Mouse (Mus musculus) hindbrain, embryonic 11.5 days (tissue): ENCODE measurements around the gene Rai14. TPM values are rescaled to one million over a fixed set of nuclear protein-coding genes. Genes with fewer than 3 reads are reported as not detected.
"Not testable (repeated sequence)": the region's sequence is repeated elsewhere in the genome, so short reads cannot be mapped to it uniquely, and the experiment has no call there.

ENCODE experiments used
- ATAC-seq: fragments of 200-750 bp; cut with Nextera tagmentation; 2 replicates; pipeline ENCODE4 v1.8.0; 2017; ENCODE audit warnings: mild to moderate bottlenecking, moderate TSS enrichment, moderate library complexity; ENCODE audit not compliant: low FRiP score
- DNase-seq: peaks from one replicate; pipeline ENCODE4 v3.0.0-alpha.2; 2015; ENCODE audit warnings: low spot score
- H3K27ac ChIP-seq: fragments of 300-500 bp; sonication (generic); 2 replicates; pipeline ENCODE4 v1.5.1; 2014; ENCODE audit warnings: mild to moderate bottlenecking, low read depth, low read length
- H3K27me3 ChIP-seq: fragments of 300-500 bp; sonication (generic); 2 replicates; pipeline ENCODE4 v1.6.1; 2014; ENCODE audit warnings: mild to moderate bottlenecking, low read length, moderate library complexity, mixed read lengths; ENCODE audit not compliant: control insufficient read depth, insufficient read depth
- H3K36me3 ChIP-seq: fragments of 300-500 bp; sonication (generic); 2 replicates; pipeline ENCODE4 v1.6.1; 2014; ENCODE audit warnings: mild to moderate bottlenecking, low read length, moderate library complexity, mixed read lengths; ENCODE audit not compliant: control insufficient read depth, insufficient read depth
- H3K4me1 ChIP-seq: fragments of 300-500 bp; sonication (generic); replicated peaks from 2 replicates; pipeline ENCODE4 v1.6.1; 2014; ENCODE audit warnings: low read length, mixed read lengths; ENCODE audit not compliant: control insufficient read depth, insufficient read depth
- H3K4me2 ChIP-seq: fragments of 300-500 bp; sonication (generic); replicated peaks from 2 replicates; pipeline ENCODE4 v1.6.1; 2014; ENCODE audit warnings: mild to moderate bottlenecking, low read depth, low read length
- H3K4me3 ChIP-seq: fragments of 300-500 bp; sonication (generic); 2 replicates; pipeline ENCODE4 v1.5.1; 2014; ENCODE audit warnings: low read depth, low read length
- H3K9ac ChIP-seq: fragments of 300-500 bp; sonication (generic); 2 replicates; pipeline ENCODE4 v1.6.1; 2014; ENCODE audit warnings: low read depth, low read length
- H3K9me3 ChIP-seq: fragments of 300-500 bp; sonication (generic); 2 replicates; pipeline ENCODE4 v1.6.1; 2016; ENCODE audit warnings: low read length; ENCODE audit not compliant: control insufficient read depth
- WGBS: fragments of 180-500 bp; shearing (Covaris S2); extraction: QIAGEN DNeasy Blood & Tissue Kit; methylation state at CpG from one replicate; pipeline ENCODE4 v1.1.7; 2014; 5-methylcytosine and 5-hydroxymethylcytosine counted together
- polyA plus RNA-seq: library from polyadenylated mRNA; unstranded; fragments of >200 nt; fragmentation: Nextera tagmentation; extraction: Ambion mirVana; gene quantifications from 2 replicates; pipeline ENCODE4 v1.2.1, GENCODE M21; 2014

Rai14 gene
- polyA plus RNA-seq, 1 experiment from 2014 or later, result 93.4 TPM

- Histone ChIP-seq H3K4me3 (no peak overlapping the region), H3K27me3 (no peaks in the 10 kb centered on the region), H3K9me3 (no peaks in the 10 kb centered on the region), H3K4me1 (no peaks in the 10 kb centered on the region), H3K27ac (no peak overlapping the region), H3K4me2 (no peak overlapping the region), H3K9ac (no peak overlapping the region), H3K36me3 (0 out of 2 replicates have a peak, but pooled peaks cover under 1% of the 10 kb centered on the region)
- DNase-seq (no peak), ATAC-seq (no peak)
These were observed 152.1 kb downstream of the Rai14 start for GRCm38 (mm10) chr15:10562281-10562680.

- no peaks in the 10 kb centered on the region for H3K4me1 ChIP-seq
- H3K4me2 ChIP-seq, result no peak overlapping the region
- H3K36me3 ChIP-seq, result no peaks in the 10 kb centered on the region
- H3K9ac ChIP-seq, result no peak overlapping the region
- WGBS, result 93% methylated on average over 7 of the region's 7 CpGs
- no peak overlapping the region for H3K27ac ChIP-seq
- ATAC-seq, result no peak
- H3K9me3 ChIP-seq, result no peaks in the 10 kb centered on the region
- no peak for DNase-seq
- no peaks in the 10 kb centered on the region for H3K27me3 ChIP-seq
- H3K4me3 ChIP-seq, result no peak overlapping the region
These were observed 154.4 kb downstream of the Rai14 start for GRCm38 (mm10) chr15:10560005-10560404.

GRCm38 (mm10) chr15:10558465-10558864 lies 156.0 kb downstream of the Rai14 start, which contains the start of gene Ttc23l:
Gene Ttc23l, minus strand, starts transcription at chr15:10558668.
- Histone ChIP-seq H3K9me3 (no peaks in the 10 kb centered on the region), H3K27me3 (no peaks in the 10 kb centered on the region), H3K36me3 (no peaks in the 10 kb centered on the region), H3K27ac (no peak within 1 kb of the TSS), H3K9ac (no peak within 1 kb of the TSS), H3K4me2 (no peak within 1 kb of the TSS), H3K4me3 (no peak within 1 kb of the TSS), H3K4me1 (no peaks in the 10 kb centered on the region)
- ATAC-seq, result no peak
- WGBS, result 87% methylated on average over 13 of the region's 13 CpGs
- DNase-seq, result no peak

- ATAC-seq (no peak), DNase-seq (no peak)
- Histone ChIP-seq H3K36me3 (no peaks in the 10 kb centered on the region), H3K9me3 (no peaks in the 10 kb centered on the region), H3K27ac (no peak overlapping the region), H3K27me3 (no peaks in the 10 kb centered on the region), H3K4me2 (no peak overlapping the region), H3K4me1 (no peaks in the 10 kb centered on the region), H3K9ac (no peak overlapping the region), H3K4me3 (no peak overlapping the region)
These were observed 160.1 kb downstream of the Rai14 start for GRCm38 (mm10) chr15:10554336-10554735.

GRCm38 (mm10) chr15:10540271-10541088 lies 173.9 kb downstream of the Rai14 start:
- no peak overlapping the region for H3K4me3 ChIP-seq
- no peak overlapping the region for H3K27ac ChIP-seq
- no peaks in the 10 kb centered on the region for H3K36me3 ChIP-seq
- no peak for DNase-seq
- no peaks in the 10 kb centered on the region for H3K9me3 ChIP-seq
- H3K4me1 ChIP-seq, result no peaks in the 10 kb centered on the region
- WGBS, result 80% methylated on average over 16 of the region's 16 CpGs
- no peak for ATAC-seq
- H3K4me2 ChIP-seq, result no peak overlapping the region
- H3K27me3 ChIP-seq, result no peaks in the 10 kb centered on the region
- no peak overlapping the region for H3K9ac ChIP-seq

GRCm38 (mm10) chr15:10535969-10536368 lies 178.5 kb downstream of the Rai14 start:
- no peaks in the 10 kb centered on the region for H3K4me1 ChIP-seq
- no peaks in the 10 kb centered on the region for H3K27me3 ChIP-seq
- no peaks in the 10 kb centered on the region for H3K36me3 ChIP-seq
- WGBS, result 80% methylated on average over 7 of the region's 7 CpGs
- ATAC-seq (no peak), DNase-seq (no peak)
- no peak overlapping the region for H3K9ac ChIP-seq
- H3K4me3 ChIP-seq, result no peak overlapping the region
- no peak overlapping the region for H3K27ac ChIP-seq
- no peak overlapping the region for H3K4me2 ChIP-seq
- H3K9me3 ChIP-seq, result no peaks in the 10 kb centered on the region

GRCm38 (mm10) chr15:10534591-10534990 lies 179.8 kb downstream of the Rai14 start:
- Histone ChIP-seq H3K4me1 (no peaks in the 10 kb centered on the region), H3K4me2 (no peak overlapping the region), H3K36me3 (no peaks in the 10 kb centered on the region), H3K27me3 (no peaks in the 10 kb centered on the region), H3K9me3 (no peaks in the 10 kb centered on the region), H3K4me3 (no peak overlapping the region), H3K9ac (no peak overlapping the region), H3K27ac (no peak overlapping the region)
- no peak for ATAC-seq
- 88% methylated on average over 5 of the region's 5 CpGs for WGBS
- no peak for DNase-seq

- H3K36me3 ChIP-seq, DNase-seq, ATAC-seq, H3K4me3 ChIP-seq, H3K9ac ChIP-seq, H3K27me3 ChIP-seq, H3K27ac ChIP-seq, H3K4me1 ChIP-seq, H3K4me2 ChIP-seq, H3K9me3 ChIP-seq: not testable (repeated sequence)
- 91% methylated on average over 10 of the region's 10 CpGs for WGBS
These were observed 181.1 kb downstream of the Rai14 start for GRCm38 (mm10) chr15:10533361-10533760.

GRCm38 (mm10) chr15:10531352-10531751 lies 183.1 kb downstream of the Rai14 start:
- no peak overlapping the region for H3K9ac ChIP-seq

More at GRCm38 (mm10) chr15:10531352-10531751, 183.1 kb downstream of the Rai14 start:
- Histone ChIP-seq H3K27ac (no peak overlapping the region), H3K9me3 (no peaks in the 10 kb centered on the region), H3K4me1 (no peaks in the 10 kb centered on the region), H3K27me3 (no peaks in the 10 kb centered on the region), H3K4me2 (no peak overlapping the region), H3K4me3 (no peak overlapping the region), H3K36me3 (no peaks in the 10 kb centered on the region)
- DNase-seq (no peak), ATAC-seq (no peak)
- 93% methylated on average over 4 of the region's 4 CpGs for WGBS
